Mouse (Mus musculus) telencephalon, adult 2 months (tissue): Measurements from ENCODE around the gene Sult1a1.
"Not testable (repeated sequence)": the region's sequence is repeated elsewhere in the genome, so short reads cannot be mapped to it uniquely, and the experiment has no call there.

Experiments
- DNase-seq: peaks from one replicate; pipeline ENCODE4 v3.0.0-alpha.2; 2011; ENCODE audit warnings: low read depth, low spot score

The Sult1a1 gene

DNA sequence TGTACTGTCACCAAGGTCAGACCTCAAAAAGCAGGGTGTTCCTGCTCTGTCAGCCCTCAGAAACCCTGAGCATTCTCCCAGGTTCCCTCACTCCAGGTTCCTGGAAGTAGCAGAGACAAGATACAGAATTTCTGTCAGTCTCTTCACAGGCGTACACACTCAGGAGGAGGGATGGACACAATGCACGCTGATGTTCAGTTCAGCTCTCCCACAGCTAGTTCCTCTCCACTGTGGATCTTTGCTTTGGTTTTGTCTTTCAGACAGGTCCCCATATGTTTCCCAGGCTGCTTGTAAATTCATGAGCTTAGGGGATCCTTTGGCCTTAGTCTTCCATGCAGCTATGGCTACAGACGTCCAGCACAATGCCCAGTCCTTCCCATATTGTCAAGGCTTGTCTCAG lies 20.7 kb upstream of the Sult1a1 start:
- no peak for DNase-seq

DNA sequence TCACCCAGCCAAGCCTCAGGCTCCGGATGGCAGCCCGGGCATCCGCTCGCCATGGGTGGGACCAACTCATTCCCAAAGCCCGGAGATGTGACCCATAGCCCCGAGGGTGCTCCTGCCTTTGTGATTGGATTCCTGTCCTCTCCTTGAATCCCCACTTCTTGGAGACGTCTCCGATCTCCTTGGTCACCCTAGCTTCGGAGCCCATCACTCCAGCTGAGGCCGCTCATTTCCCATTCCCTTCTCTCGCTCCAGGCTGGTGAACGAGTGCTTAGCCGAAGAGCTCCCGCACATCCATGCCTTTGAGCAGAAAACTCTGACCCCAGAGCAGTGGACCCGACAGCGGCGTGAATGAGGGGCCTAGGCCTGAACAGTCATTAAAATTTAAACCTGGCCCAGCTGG lies 20.1 kb upstream of the Sult1a1 start:
- no peak for DNase-seq

DNA sequence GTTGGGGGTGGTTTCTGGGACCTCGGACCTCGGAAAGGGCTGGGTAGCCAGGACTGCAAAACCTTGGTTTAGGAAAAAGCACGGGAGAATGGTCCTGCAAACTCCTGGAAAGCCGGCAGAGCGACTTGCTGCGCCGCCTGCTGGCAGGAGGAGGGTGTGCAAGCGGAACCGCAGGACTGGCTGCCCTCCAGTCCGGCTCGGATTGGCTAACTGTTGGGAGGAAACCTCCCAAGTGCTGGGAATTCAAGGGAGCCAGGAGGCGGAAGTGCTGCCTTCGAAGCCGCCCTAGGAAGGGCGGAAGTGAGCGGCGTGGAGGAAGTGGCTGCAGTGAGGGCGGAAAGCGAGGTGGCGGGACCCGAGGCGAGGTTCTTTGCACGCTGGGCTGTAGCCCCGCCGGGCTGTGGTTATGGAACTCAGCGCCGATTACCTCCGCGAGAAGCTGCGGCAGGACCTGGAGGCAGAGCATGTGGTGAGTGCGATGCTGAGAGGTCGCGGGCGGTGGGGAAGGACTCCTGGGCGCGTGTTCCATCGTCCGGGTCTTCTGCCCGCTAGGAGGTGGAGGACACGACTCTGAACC lies 19.5 kb upstream of the Sult1a1 start, which contains the start of gene Slx1b:
Gene Slx1b (minus strand): TSS at position 154 of the 577 bp plus-strand sequence.
- DNase-seq = peak; percentile 97

DNA sequence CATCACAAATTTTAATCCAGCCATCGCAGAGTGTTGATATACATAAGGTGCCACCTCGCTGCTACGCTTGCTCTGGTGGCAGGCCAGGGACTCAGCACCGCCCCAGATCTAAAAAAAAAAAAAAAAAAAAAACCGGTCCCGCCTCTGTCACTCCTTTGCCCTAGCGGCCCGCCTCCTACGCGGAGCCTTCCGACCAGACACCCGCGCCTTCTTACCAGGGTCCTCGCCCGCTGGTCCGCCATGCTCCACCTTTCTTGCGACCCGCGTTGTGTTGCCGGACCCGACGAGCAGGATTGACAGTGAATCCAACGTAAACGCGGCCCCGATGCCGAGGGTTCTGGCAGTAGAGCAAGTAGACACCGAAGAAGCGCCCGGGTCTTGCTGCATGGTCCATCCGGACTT lies 19.0 kb upstream of the Sult1a1 start, which contains the start of gene Bola2:
Gene Bola2 (plus strand): TSS at position 192 of the 402 bp plus-strand sequence.
- no peak for DNase-seq

DNA sequence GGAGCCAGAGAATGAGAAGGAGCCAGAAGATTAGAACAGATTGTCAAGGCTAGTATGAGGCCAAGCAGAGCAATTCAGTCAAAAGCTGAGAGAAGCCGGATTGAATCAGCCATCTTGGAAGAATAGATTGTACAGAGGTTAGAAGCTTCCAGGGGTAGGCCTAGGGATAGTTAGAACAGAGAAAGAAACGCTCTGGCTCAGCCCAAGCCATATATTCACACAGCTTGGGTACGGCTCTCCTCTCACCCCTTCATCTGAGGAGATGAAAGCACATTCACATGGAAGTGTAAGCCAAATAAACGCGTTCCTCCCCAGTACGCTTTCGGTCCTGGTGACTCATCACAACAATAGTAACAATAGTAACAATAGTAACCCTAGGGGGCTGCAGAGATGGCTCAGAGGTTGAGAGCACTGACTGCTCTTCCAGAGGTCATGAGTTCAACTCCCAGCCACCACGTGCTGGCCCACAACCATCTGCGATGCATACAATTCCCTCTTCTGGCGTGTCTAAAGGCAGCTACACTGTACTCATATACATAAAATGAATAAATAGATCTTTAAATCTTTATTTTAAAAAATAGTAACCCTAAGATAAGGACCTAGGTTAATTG lies 18.3 kb upstream of the Sult1a1 start:
- DNase-seq = no peak

DNA sequence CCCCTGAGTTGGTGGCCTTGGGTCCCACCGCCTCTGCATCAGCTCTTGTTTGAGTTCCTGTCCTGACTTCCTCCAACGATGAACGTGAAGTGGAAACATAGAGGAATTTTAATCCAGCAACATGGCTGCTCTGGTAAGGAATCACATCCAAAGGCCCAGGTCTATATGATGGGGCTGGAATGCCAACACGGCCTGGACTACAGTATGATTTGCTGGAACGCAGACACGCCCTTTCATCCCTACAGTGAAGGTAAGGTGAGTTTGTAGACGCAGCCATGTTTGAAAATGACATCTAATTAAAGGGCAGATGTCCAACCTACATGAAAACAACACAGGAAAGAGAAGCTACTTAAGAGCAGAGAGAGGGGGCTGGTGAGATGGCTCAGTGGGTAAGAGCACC lies 17.5 kb upstream of the Sult1a1 start:
- DNase-seq = no peak

DNA sequence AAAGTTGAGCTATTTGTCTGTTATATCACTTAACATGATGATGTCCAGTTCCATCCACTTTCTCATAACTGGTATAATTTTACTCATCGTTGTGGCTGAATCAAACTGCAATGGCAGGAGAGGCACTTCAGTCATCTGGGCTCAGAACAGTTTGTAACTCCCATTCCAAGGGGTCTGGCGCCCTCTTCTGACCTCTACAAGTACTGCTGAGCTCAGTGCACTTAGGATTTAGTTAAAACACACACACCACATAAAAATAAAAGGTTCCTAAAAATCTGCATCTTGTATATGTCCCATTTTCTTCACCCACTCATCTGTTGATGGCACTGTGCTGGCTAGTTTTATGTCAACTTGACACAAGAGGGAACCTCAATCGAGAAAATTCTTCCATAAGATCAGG lies 17.0 kb upstream of the Sult1a1 start:
- no peak for DNase-seq

DNA sequence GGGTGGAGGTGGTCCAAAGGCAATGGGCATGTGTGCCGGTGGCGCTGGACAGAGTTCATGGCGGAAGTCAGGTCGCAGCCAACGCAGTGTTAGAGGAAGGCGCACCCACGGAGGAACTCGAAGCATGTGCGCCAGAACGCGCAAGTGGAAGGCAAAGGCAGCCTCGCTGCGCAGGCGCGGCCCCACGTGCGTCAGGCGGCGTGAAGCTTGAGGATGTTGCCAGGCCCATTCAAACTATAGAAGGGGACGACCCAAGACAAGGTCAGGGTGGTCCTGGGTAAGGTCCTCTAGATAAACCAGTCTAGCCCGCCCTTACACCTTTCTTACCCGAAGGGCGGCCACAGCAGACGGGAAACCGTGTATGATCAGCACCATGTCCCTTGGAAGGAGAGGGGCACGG lies 16.2 kb upstream of the Sult1a1 start:
- no peak for DNase-seq

DNA sequence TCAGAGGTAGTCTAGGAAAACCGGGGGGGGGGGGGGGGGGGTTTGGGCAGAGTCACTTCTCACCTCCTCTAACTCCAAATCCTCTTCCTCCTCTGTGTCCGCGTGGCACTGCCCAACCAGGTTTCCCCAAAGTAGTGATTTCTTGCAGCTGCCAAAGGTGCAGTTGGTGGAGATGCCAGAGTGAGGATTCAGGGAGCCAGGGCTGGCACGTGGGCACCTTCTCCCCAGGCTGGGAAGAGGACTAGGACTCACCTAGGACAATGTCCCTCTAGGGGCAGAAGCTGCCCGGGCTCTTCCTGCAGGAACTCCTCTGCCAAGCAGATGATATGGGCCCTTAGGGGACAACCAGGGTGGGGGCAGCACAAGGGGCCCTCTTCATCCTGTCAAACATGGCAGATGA lies 15.4 kb upstream of the Sult1a1 start:
- no peak for DNase-seq

DNA sequence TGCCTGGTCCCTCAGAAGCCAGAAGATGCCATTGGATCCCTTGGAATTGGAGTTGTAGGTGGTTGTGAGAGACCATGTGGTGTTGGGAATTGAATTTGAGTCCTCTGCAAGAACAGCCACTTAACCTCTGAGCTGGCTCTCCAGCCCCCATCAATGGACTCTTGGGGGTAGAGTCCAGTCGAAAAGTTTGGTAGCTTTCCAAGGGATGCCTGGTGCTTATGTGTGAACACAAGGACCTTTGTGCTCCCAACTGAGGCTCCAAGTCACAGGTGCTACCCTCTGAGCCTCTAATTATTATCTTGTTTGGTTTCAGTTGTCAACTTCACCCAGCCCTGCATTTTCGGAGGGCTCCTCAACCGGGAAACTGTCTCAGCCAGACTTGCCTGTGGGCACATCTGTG lies 14.5 kb upstream of the Sult1a1 start:
- no peak for DNase-seq

DNA sequence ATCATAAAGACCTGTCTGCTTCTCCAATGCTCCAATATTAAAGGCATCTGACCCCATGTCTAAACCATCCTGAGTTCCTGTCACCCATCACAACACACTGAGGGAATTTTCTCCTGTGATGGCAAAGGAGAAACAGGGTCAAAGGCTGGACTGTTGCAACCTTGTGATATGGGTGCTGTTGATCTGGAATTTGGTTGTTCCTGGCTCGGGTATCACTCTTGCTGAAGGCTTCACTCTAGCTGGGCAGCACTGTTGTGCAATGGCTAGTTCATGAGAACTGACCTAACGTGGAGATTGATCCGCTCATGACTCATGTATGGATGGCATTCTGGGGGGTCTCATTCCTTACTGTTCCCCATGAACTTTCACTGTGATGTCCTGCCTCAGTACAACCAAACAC lies 12.8 kb upstream of the Sult1a1 start:
- DNase-seq = no peak

DNA sequence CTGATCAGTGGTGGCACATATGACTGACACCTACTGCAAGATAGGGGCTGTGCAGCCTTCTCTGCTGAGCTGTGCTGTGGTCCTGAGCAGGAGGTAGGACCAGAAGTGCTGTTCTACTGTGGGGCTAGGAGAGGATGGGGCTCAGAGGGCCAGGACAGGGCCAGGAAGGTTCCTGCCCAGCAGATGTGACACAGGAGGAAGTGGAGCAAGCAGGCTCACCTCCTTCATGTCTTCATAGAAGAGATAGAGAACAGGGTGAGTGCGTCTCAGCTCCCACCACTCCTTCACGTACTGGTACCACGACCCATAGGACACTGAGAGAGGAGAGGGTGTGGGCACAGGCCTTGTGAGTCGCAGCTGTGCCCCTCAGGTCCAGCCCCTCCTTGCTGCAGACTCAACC lies 11.9 kb upstream of the Sult1a1 start:
- not testable (repeated sequence) for DNase-seq

DNA sequence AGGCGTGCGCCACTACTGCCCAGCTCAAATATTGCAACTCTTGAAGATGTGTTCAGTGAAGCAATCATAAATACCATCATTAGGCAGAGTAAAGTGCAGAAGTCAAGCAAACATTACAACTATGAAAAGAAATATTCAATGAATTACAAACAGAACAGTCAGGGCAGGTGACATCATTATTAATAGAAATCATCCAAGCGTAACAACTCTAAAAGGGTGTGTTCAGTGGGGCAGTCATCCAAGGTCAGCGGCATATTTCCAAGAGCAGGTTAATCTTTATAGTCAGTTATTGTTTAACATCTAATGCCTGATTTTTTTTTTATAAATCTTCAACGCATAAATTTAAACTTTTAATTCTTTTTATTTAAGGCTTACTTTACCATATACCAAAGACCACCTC lies 5.0 kb upstream of the Sult1a1 start:
- no peak for DNase-seq

DNA sequence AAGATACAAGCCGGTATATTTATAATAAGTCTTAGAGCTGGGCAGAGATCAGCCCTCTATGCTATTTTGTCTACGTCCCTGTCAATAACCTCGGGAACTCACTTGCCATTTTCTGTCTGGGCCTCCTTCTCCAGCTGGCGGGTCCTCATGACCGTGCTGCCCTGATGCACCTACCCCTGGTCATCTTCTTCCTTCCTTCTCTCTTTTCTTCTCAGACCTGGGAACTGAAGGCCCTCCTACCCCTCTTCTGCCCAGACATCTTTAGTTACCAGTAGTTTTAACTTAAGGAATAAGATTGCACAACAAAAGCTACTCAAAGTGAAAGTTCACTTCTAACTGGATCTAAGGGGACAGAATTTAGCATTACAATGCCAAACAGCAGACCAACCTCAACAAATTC lies 3.5 kb upstream of the Sult1a1 start:
- no peak for DNase-seq

DNA sequence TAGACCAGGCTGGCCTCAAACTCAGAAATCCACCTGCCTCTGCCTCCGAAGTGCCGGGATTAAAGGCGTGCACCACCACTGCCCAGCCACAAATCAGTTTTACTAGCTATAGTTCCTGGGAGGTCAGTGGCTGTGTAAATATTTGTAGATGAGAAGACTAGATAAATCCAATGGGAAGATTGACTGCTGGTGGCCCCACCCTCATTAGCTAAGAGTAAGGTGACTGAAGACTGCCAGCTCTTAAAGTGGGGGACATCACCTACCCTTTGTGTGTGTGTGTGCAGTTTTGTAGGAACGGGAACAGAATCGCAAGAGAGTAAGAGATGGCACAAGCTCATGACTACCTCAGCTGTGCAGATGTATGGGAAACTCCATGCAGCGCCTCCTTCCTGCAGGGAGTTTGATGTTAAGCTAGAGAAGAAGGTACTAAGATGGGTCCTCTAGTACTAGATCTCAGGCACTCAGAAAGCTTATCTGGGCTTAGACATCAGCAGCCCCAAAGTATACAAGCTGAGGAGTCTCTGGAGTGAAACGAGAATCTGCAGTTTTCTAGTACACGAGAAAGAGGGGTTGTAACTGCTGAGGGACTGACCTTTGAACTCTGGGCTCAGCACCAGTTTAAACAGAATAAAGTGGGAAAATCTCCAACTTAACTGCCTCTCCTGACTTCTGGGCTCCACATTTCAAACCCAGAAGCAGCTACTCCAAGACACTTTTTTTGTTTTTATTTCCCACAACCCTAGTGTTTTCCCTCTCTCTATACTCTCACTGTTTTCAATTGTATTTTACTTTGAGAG lies 2.5 kb upstream of the Sult1a1 start:
- no peak for DNase-seq

DNA sequence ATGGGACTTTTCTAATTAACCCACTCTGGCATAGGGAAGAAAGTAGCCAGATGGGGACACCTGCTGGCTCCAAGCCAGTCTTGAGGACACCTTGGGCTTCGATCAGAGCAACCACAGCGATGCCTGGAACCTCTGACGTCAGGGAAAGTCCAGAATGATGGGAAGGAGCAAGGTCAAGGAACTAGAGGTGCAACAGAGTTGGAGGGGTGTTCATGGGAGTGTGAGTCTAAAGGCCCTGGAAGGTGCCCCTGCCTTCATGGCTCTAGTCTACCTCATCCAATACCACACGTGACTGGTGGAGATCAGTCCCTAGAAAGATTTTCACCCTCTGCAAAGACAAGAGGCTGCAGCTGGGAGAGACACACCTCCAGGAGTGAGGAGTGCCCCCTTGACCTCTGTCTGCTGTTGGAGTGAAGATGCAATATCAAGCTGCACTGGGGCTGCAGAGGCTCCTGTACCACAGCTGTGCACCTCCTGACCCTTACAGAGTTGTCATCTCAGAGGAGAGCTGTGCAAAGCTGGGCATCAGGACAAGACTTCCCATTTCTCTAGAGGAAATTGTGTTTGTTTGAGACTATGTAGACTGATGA lies 494 bp upstream of the Sult1a1 start:
- DNase-seq = no peak

DNA sequence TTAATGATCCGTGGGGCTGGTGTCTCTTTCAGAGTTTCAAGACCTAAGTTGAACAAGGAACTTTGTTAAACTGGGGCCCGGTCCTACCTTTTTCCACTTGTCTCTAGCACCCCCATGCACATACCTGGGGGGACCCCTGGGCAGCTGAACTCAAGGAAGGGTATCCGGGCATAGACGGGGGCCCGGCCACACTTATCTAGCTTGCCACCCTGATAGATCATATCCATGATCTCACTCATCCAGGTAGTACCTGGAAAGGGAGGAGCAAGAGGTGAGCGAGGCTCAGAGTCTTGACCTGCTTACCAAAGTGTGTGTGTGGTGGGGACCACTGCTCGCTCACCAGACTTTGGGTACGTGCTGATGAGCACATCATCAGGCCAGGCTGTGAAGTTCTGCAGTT lies 1.1 kb downstream of the Sult1a1 start:
- no peak for DNase-seq

DNA sequence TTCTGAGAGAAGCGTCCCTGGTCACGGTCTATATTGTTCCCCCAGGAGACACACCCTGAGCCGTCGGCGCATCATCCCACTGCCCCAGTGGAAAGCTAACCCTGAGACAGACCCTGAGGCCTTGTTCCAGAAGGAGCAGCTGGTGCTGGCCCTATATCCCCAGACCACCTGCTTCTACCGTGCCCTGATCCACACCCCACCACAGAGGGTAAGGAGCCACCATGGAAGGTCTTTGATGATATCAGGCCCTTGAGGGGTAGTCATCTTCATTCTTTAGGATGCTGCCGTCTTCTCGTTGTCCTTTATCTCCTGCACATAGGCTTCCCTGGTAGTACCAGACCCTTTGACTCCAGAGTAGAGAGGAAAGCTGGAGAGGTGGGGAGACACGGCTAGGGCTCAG lies 4.1 kb downstream of the Sult1a1 start:
- DNase-seq = no peak

DNA sequence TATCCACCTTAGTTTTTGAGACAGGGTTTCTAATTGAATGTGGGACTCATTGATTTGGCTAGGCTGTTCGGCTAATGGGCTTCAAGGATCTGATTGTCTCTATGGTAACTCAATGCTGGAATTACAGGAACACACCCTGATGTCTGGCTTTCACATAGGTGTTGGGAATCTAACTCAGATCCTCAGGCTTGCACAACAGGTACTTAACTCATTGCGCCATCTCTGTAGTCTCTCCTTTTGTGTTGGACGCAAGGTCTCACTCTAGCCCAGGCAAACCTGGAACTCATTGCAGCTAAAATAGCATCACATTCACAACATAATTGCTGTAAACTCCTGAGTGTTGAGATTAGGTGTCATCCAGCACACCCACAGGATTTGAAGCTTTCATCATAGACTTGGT lies 6.1 kb downstream of the Sult1a1 start:
- no peak for DNase-seq

DNA sequence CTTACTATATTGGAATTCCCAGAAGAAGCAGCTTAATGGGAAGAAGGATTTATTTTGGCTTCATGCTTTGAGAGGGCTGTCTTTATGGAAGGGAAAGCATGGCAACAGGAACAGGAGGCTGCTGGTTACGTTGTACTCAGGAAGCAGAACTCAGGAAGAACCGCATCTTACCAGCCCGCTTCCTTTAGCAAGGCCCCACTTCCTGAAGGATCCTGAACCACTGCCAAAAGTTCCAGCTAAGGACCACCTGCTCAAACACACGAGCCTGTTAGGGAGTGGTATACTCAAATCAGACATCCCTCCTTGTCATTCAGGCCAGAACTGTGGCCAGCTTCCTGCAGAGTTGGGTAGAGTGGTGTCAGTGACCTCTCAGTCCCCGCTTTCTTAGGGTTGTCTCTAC lies 7.8 kb downstream of the Sult1a1 start:
- DNase-seq = no peak

DNA sequence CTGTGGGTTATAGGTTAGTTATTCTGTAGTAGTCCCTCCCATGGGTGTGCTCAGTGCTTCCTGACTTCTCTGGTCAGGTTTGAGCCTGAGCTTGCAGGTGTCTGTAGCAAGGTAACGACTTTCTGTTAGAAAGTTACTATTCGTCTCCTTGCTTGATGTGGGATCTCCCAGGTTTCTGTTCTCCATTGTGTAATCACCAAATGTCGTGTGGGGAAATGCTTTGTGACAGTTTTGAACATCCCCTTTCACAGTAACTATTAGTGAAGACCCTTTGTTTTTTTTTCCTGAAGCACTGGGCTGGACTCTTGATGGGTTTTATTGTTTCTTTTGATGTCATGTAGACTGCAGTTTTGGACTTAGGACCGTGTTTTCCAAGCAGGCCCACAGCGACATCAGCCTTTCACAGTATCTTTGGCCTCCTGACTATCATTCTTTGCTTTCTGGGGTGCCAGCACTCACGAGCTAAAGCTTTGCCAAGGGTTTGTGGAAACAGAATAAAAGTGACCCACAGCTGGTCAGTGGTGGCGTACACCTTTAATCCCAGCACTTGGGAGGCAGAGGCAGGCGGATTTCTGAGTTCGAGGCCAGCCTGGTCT lies 8.6 kb downstream of the Sult1a1 start:
- DNase-seq = no peak

DNA sequence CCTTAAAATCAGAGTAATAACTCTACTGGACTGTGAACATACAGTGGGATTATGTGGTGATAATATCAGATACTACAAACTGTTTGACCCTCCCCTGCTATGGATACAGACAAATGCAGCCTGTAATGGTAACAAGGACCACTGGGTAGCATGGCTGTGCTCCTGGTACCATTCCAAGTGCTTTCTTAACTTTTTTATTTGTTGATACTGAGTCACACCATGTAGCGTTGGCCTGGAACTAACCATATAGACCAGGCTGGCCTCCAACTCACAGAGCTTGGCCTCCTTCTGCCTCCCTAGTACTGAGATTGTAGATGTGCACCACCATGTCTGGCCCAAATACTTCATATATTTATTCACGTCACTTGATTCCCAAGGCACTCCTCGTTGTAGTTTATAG lies 11.0 kb downstream of the Sult1a1 start:
- no peak for DNase-seq
